Mouse (Mus musculus): ENCODE results near the gene Tmem123. TPM values are rescaled to one million over a fixed set of nuclear protein-coding genes. Genes with fewer than 3 reads are reported as not detected.
A peak's percentile ranks its signal among the peaks of the same experiment; 100 is the strongest.

The Tmem123 gene
- polyA plus RNA-seq, 1 experiment from 2014 or later, result 13.0 TPM

DNA sequence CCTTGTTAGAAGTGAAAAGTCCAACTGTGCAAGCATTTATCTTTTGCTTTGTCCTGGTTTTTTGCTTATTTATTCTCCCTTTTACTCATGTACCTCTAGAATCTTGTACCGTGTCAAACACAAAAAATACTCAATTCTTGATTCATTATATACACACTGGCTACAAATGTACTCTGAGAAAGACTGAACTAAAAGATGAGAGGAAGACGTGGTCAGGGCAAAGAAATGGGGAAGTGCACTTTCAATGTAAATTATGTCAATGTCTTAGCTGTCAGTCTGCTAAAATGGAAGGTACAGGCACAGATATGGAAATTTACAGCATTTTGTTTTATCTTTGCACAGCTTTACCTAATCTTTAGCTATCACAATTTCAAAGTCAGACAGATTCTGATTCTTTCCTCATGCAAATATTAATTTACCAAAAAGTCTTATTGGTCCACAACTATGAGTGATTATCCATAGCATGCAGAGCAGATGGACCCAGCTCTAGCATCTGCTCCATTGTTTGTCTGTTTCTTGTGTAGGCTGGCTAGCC lies 7.9 kb upstream of the Tmem123 start:
- Histone ChIP-seq H3K27ac (ENCODE audit: low read depth, low read length) (no peak overlapping the region), H3K4me2 (ENCODE audit: low read depth, low read length) (no peak overlapping the region), H3K4me3 (ENCODE audit: low read depth, low read length) (no peak overlapping the region), H3K4me1 (ENCODE audit: control insufficient read depth, insufficient read depth, low read length) (no peaks in the 10 kb centered on the region), H3K9me3 (ENCODE audit: control insufficient read depth, low read length) (no peaks in the 10 kb centered on the region), H3K9ac (replicated peaks; ENCODE audit: low read depth, low read length) (no peak overlapping the region), H3K27me3 (ENCODE audit: control insufficient read depth, insufficient read depth, low read length) (no peaks in the 10 kb centered on the region), H3K36me3 (ENCODE audit: control insufficient read depth, insufficient read depth, low read length) (no peaks in the 10 kb centered on the region)
- ATAC-seq (ENCODE audit: low read depth), result no peak
- WGBS, result 71% methylated on average over 2 of the region's 2 CpGs

DNA sequence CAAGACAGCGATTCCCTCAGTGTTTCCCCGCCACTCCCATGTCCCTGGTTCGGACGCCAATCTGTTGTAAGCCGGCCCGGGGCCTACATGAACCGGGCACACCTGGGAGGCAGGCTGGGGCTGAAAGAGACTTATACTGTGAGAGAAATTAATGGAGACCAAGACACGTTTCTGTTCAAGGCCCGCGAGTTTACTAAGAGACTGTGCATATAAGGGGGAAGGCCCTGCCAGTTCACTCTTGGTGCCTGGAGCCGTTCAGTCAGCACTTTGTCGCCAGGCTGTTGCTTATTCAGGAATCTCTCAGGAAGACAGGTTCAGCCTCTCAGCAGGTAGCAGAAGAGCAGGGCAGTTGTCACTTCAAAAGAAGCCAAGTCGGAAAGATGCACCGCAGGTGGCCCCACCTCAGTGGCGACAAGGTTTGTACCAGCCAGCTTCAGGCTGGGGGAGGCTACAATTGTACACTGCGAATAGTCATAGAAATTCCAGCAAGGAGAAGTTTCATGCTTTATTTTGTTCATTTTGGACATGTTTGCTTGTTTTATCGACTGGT lies 1.9 kb upstream of the Tmem123 start:
- WGBS, result 37% methylated on average over 17 of the region's 17 CpGs
- no peaks in the 10 kb centered on the region for H3K4me1 ChIP-seq (ENCODE audit: control insufficient read depth, insufficient read depth, low read length)
- no peak overlapping the region for H3K27ac ChIP-seq (ENCODE audit: low read depth, low read length)
- no peaks in the 10 kb centered on the region for H3K27me3 ChIP-seq (ENCODE audit: control insufficient read depth, insufficient read depth, low read length)
- ATAC-seq (ENCODE audit: low read depth), result no peak
- H3K9ac ChIP-seq (replicated peaks; ENCODE audit: low read depth, low read length), result no peak overlapping the region
- no peak overlapping the region for H3K4me3 ChIP-seq (ENCODE audit: low read depth, low read length)
- H3K4me2 ChIP-seq (ENCODE audit: low read depth, low read length), result no peak overlapping the region
- H3K36me3 ChIP-seq (ENCODE audit: control insufficient read depth, insufficient read depth, low read length), result no peaks in the 10 kb centered on the region
- no peaks in the 10 kb centered on the region for H3K9me3 ChIP-seq (ENCODE audit: control insufficient read depth, low read length)

DNA sequence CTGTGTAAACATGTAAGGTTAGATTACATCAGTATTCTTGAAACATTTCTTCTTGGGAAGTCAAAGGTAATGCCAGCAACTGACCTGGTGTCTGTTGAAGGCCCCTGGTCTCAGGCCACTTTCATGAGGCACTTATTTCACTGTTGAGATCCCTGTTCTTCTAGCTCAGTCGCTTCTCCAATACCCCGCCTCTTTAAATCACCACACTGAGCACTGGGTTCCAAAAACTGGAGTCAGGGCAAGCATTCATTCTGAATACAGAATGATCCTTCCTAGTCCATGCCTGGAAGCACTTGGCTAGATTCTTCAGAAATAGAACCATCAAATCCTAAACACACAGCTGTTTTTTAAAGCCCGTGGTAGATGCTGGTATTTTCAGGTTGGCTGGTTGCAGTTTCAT lies 1.1 kb upstream of the Tmem123 start:
- H3K4me2 ChIP-seq (ENCODE audit: low read depth, low read length), result no peak overlapping the region
- H3K9ac ChIP-seq (replicated peaks; ENCODE audit: low read depth, low read length), result no peak overlapping the region
- no peaks in the 10 kb centered on the region for H3K27me3 ChIP-seq (ENCODE audit: control insufficient read depth, insufficient read depth, low read length)
- H3K4me3 ChIP-seq (ENCODE audit: low read depth, low read length), result no peak overlapping the region
- 84% methylated on average over 3 of the region's 3 CpGs for WGBS
- peaks cover 4% of the 10 kb centered on the region; the same call in 1 of the 2 replicates for H3K4me1 ChIP-seq (ENCODE audit: control insufficient read depth, insufficient read depth, low read length)
- ATAC-seq (ENCODE audit: low read depth), result no peak
- H3K36me3 ChIP-seq (ENCODE audit: control insufficient read depth, insufficient read depth, low read length), result no peaks in the 10 kb centered on the region
- no peak overlapping the region for H3K27ac ChIP-seq (ENCODE audit: low read depth, low read length)
- no peaks in the 10 kb centered on the region for H3K9me3 ChIP-seq (ENCODE audit: control insufficient read depth, low read length)

DNA sequence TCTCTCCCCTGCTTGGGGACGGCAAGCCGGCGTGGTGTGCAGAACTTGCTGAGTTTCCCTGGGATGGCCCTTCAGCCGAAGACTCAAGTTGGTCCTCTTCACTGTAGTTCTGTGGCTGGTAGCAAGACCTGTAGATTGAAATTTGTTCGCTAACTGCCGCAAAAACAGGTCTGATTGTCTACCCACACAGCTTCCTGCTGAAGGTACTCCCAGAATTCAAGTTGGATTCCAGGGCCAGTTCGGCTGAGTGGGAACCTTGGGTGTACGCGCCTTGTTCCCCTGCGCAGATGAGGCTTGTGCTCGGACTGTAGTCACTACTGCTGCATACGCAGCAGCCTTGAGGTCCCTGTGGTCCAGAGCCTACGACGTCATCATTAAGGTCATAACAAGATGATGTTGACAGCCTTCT lies 626 bp downstream of the Tmem123 start:
- Histone ChIP-seq H3K9me3 (ENCODE audit: control insufficient read depth, low read length) (no peaks in the 10 kb centered on the region), H3K4me1 (ENCODE audit: control insufficient read depth, insufficient read depth, low read length) (peaks cover 6% of the 10 kb centered on the region; the same call in 1 of the 2 replicates), H3K4me3 (ENCODE audit: low read depth, low read length) (peak overlapping the region; percentile 74), H3K4me2 (ENCODE audit: low read depth, low read length) (peak overlapping the region; percentile 80), H3K27ac (ENCODE audit: low read depth, low read length) (0 out of 2 replicates have a peak overlapping the region, but pooled peaks have one; percentile 28), H3K36me3 (ENCODE audit: control insufficient read depth, insufficient read depth, low read length) (no peaks in the 10 kb centered on the region), H3K27me3 (ENCODE audit: control insufficient read depth, insufficient read depth, low read length) (no peaks in the 10 kb centered on the region), H3K9ac (replicated peaks; ENCODE audit: low read depth, low read length) (peak overlapping the region; percentile 72)
- 1% methylated on average over 14 of the region's 14 CpGs for WGBS
- peak; percentile 16 for ATAC-seq (ENCODE audit: low read depth)

DNA sequence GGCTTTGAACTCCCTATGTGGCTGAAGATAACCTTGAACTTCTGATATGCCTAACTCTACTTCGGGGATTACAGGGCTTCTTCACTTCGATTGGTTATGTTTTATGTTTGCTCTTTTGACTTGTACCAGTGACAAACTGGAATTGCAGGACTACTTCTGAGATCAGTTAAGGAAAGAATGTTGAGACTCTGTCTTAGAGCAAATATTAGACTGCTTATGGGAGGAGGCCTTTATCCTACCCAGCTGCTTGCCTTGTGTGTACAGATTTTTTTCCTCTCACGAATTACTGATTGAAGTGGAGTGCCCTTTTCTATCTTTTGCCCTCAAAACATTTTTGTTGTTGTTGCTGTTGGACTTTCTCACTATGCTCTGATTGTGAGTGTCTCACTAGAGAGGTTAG lies 1.4 kb downstream of the Tmem123 start:
- peaks cover 6% of the 10 kb centered on the region; the same call in 1 of the 2 replicates for H3K4me1 ChIP-seq (ENCODE audit: control insufficient read depth, insufficient read depth, low read length)
- H3K4me2 ChIP-seq (ENCODE audit: low read depth, low read length), result peak overlapping the region; percentile 80; the same call in 1 of the 2 replicates
- H3K27ac ChIP-seq (ENCODE audit: low read depth, low read length), result no peak overlapping the region
- 73% methylated on average over 3 of the region's 3 CpGs for WGBS
- H3K4me3 ChIP-seq (ENCODE audit: low read depth, low read length), result no peak overlapping the region
- H3K36me3 ChIP-seq (ENCODE audit: control insufficient read depth, insufficient read depth, low read length), result no peaks in the 10 kb centered on the region
- no peak overlapping the region for H3K9ac ChIP-seq (replicated peaks; ENCODE audit: low read depth, low read length)
- no peak for ATAC-seq (ENCODE audit: low read depth)
- H3K27me3 ChIP-seq (ENCODE audit: control insufficient read depth, insufficient read depth, low read length), result no peaks in the 10 kb centered on the region
- H3K9me3 ChIP-seq (ENCODE audit: control insufficient read depth, low read length), result no peaks in the 10 kb centered on the region

DNA sequence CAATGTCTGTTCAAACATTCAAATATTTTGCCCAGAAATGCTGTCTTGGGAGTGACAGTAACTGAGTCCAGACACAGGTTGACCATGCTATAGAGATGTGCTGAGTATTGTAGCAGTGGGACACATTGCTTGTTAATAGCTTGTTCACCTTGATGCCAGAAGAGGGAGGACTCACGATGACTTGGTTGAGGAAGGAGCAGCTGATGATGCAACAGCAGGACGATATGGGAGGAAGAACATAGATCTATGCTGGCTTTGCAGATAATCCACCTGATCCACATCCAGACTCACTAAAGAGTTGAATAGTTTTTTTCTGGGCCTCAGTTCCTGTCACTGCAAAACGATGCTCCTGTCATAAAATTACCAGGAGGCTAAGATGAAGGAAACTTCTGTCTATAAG lies 2.7 kb downstream of the Tmem123 start:
- H3K9me3 ChIP-seq (ENCODE audit: control insufficient read depth, low read length), result no peaks in the 10 kb centered on the region
- no peaks in the 10 kb centered on the region for H3K27me3 ChIP-seq (ENCODE audit: control insufficient read depth, insufficient read depth, low read length)
- no peak overlapping the region for H3K27ac ChIP-seq (ENCODE audit: low read depth, low read length)
- H3K4me1 ChIP-seq (ENCODE audit: control insufficient read depth, insufficient read depth, low read length), result peaks cover 6% of the 10 kb centered on the region; the same call in 1 of the 2 replicates
- 85% methylated on average over 3 of the region's 3 CpGs for WGBS
- H3K9ac ChIP-seq (replicated peaks; ENCODE audit: low read depth, low read length), result no peak overlapping the region
- H3K36me3 ChIP-seq (ENCODE audit: control insufficient read depth, insufficient read depth, low read length), result no peaks in the 10 kb centered on the region
- no peak for ATAC-seq (ENCODE audit: low read depth)
- no peak overlapping the region for H3K4me2 ChIP-seq (ENCODE audit: low read depth, low read length)
- no peak overlapping the region for H3K4me3 ChIP-seq (ENCODE audit: low read depth, low read length)

DNA sequence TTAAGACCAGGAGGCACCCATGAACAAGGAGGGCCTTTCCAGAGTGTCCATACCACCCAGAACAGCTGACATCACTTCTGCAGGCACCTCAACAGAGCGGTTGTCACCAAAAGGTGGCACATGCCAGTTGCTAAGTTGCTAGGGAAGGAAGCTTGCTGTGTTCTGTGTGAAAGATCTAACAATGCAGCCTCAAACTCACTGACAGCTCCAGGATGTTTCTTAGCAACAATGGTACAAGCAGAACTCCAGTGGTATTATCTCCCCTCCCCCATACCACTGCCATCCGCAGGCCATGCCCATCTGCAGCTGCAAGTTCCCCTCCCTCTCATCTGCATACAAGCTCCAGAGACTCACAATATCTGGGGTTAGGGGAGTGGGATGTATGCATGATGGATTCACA lies 3.7 kb downstream of the Tmem123 start:
- ATAC-seq (ENCODE audit: low read depth), result no peak
- Histone ChIP-seq H3K9ac (replicated peaks; ENCODE audit: low read depth, low read length) (no peak overlapping the region), H3K4me3 (ENCODE audit: low read depth, low read length) (no peak overlapping the region), H3K4me2 (ENCODE audit: low read depth, low read length) (no peak overlapping the region), H3K36me3 (ENCODE audit: control insufficient read depth, insufficient read depth, low read length) (no peaks in the 10 kb centered on the region), H3K9me3 (ENCODE audit: control insufficient read depth, low read length) (no peaks in the 10 kb centered on the region), H3K27ac (ENCODE audit: low read depth, low read length) (no peak overlapping the region), H3K4me1 (ENCODE audit: control insufficient read depth, insufficient read depth, low read length) (peaks cover 6% of the 10 kb centered on the region; the same call in 1 of the 2 replicates), H3K27me3 (ENCODE audit: control insufficient read depth, insufficient read depth, low read length) (no peaks in the 10 kb centered on the region)
- WGBS, result 25% methylated on average over 2 of the region's 2 CpGs

DNA sequence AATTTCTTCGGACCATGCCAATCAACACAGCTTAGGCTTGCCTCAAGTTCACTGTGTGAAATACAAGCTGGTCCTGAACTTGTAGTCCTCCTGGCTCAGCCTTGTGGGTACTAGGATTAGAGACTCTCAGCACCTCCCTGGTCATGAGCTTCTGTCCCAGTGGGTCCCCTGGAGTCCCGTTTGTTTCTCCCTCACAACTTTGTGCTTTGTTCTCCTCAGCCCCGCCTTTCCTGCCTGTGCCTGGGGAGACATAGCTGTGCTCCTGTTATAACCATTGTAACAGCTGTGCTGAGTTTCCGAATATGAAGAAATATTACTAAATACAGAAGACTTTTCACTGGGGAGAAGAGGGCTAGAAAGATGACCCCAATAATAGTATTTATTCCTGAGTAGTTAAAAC lies 5.2 kb downstream of the Tmem123 start:
- Histone ChIP-seq H3K36me3 (ENCODE audit: control insufficient read depth, insufficient read depth, low read length) (no peaks in the 10 kb centered on the region), H3K27ac (ENCODE audit: low read depth, low read length) (no peak overlapping the region), H3K27me3 (ENCODE audit: control insufficient read depth, insufficient read depth, low read length) (no peaks in the 10 kb centered on the region), H3K4me2 (ENCODE audit: low read depth, low read length) (no peak overlapping the region), H3K4me1 (ENCODE audit: control insufficient read depth, insufficient read depth, low read length) (peaks cover 6% of the 10 kb centered on the region; the same call in 1 of the 2 replicates), H3K4me3 (ENCODE audit: low read depth, low read length) (no peak overlapping the region), H3K9me3 (ENCODE audit: control insufficient read depth, low read length) (no peaks in the 10 kb centered on the region), H3K9ac (replicated peaks; ENCODE audit: low read depth, low read length) (no peak overlapping the region)
- WGBS, result 65% methylated on average over 4 of the region's 4 CpGs
- ATAC-seq (ENCODE audit: low read depth), result no peak

DNA sequence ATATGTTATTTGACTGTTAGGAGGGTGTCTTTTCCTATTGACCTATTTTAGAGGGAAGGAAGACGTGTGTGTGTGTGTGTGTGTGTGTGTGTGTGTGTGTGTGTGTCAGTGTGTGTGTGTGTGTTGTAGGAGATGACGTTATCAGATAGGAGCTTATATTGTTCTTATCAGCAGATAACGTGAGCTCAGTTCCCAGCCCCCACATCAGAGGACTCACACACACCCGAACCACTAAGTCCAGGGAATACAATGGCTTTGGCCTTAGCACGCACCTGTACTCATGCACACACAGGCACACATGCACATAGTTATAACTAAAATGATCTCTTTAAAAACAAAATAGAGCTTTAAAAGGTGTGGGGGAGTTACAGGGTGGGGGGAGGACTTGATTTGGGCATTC lies 5.7 kb downstream of the Tmem123 start:
- H3K4me3 ChIP-seq (ENCODE audit: low read depth, low read length), result no peak overlapping the region
- H3K9me3 ChIP-seq (ENCODE audit: control insufficient read depth, low read length), result no peaks in the 10 kb centered on the region
- H3K4me2 ChIP-seq (ENCODE audit: low read depth, low read length), result no peak overlapping the region
- H3K27ac ChIP-seq (ENCODE audit: low read depth, low read length), result no peak overlapping the region
- H3K9ac ChIP-seq (replicated peaks; ENCODE audit: low read depth, low read length), result no peak overlapping the region
- WGBS, result 92% methylated on average over 5 of the region's 5 CpGs
- H3K4me1 ChIP-seq (ENCODE audit: control insufficient read depth, insufficient read depth, low read length), result peaks cover 6% of the 10 kb centered on the region; the same call in 1 of the 2 replicates
- no peak for ATAC-seq (ENCODE audit: low read depth)
- H3K36me3 ChIP-seq (ENCODE audit: control insufficient read depth, insufficient read depth, low read length), result no peaks in the 10 kb centered on the region
- no peaks in the 10 kb centered on the region for H3K27me3 ChIP-seq (ENCODE audit: control insufficient read depth, insufficient read depth, low read length)

Measured in neural tube, embryonic 14.5 days (tissue).